Mouse (Mus musculus) brown adipose tissue, adult 24 weeks (tissue): ENCODE data around the gene 9230102O04Rik. TPM values are rescaled to one million over a fixed set of nuclear protein-coding genes. Genes with fewer than 3 reads are reported as not detected.

Experiments used
- H3K27ac ChIP-seq: fragments of 200-500 bp; replicated peaks from 2 replicates; pipeline ENCODE4 v1.5.1; 2012; ENCODE audit warnings: low read depth, mild to moderate bottlenecking, low read length
- H3K4me1 ChIP-seq: fragments of 200-500 bp; 2 replicates; pipeline ENCODE4 v1.6.1; 2012; ENCODE audit warnings: low read length, mixed read lengths; ENCODE audit not compliant: control insufficient read depth, insufficient read depth, insufficient read length
- H3K4me3 ChIP-seq: fragments of 200-500 bp; 2 replicates; pipeline ENCODE4 v1.5.1; 2012; ENCODE audit warnings: low read depth, mild to moderate bottlenecking, low read length, moderate library complexity; ENCODE audit not compliant: insufficient read depth
- polyA plus RNA-seq: library from polyadenylated mRNA; stranded (reverse); fragments of >200 nt; gene quantifications from 2 replicates; pipeline ENCODE4 v1.2.4, GENCODE M21; 2012; ENCODE audit not compliant: missing spikeins, insufficient read depth, insufficient read length

The 9230102O04Rik gene
- polyA plus RNA-seq, 1 experiment = not detected

GRCm38 (mm10) chr2:9867092-9867825 lies 22.1 kb downstream of the 9230102O04Rik start:
- Histone ChIP-seq H3K4me1 (no peaks in the 10 kb centered on the region), H3K27ac (no peak overlapping the region), H3K4me3 (no peak overlapping the region)

GRCm38 (mm10) chr2:9860698-9861097 lies 28.6 kb downstream of the 9230102O04Rik start:
- H3K27ac ChIP-seq = no peak overlapping the region
- H3K4me3 ChIP-seq = no peak overlapping the region

GRCm38 (mm10) chr2:9855861-9856260 lies 33.5 kb downstream of the 9230102O04Rik start:
- Histone ChIP-seq H3K4me3 (no peak overlapping the region), H3K4me1 (no peaks in the 10 kb centered on the region), H3K27ac (no peak overlapping the region)

More at GRCm38 (mm10) chr2:9860698-9861097, 28.6 kb downstream of the 9230102O04Rik start:
- no peaks in the 10 kb centered on the region for H3K4me1 ChIP-seq

DNA sequence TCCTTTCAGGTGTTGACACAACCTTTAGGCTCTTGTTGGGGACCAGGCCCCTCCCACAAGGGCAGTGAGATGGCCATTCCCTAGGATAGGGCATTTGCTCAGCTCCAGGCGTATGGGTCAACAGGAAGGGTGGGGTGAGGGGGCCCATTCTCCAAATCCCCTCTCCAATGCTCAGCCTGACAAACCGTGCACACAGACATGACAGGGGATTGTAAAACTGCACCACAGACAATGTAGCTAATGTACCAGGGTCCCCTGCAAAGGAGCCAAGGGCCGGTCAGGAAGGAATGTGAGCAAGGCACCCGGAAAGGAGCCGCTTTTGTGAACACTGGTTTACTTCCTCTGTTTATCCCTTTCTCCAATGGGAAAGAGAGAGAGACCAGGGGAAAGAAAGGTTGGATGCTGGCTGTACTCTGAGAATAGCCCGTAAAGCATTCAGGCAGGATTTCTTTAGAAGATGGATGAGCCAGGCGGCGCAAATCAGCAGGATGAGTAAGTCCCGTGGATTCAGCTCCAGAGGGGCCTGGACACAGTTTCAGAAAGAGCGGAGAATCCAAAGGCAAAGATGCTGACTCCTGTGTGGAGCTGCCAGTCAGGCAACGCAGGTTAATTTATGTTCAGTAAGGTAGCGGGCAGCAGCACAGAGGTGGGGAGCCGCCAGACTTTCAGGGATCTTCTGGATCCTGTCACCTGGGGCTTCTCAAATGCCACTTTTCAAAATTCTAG lies 36.3 kb downstream of the 9230102O04Rik start:
- Histone ChIP-seq H3K4me1 (no peaks in the 10 kb centered on the region), H3K4me3 (no peak overlapping the region), H3K27ac (no peak overlapping the region)

DNA sequence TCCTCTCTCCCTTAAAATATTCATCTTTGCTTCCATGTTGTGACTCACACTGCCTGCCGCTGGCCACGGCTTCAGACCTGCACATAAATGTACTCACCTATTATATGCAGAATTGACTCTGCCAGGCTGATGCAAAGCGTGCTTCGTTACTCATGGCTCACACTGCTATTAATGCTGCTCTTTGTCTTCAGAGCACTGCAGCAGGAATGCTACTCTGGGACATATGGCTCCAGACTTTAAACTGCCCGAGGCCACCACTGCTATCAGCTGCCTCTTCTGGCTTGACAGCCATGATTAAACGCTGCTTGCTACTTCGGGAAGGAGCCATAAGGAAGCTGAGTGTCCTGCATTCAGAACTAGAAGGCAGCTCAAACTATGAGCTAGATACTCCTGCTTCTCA lies 54.1 kb downstream of the 9230102O04Rik start:
- Histone ChIP-seq H3K4me3 (no peak overlapping the region), H3K4me1 (no peaks in the 10 kb centered on the region), H3K27ac (no peak overlapping the region)

DNA sequence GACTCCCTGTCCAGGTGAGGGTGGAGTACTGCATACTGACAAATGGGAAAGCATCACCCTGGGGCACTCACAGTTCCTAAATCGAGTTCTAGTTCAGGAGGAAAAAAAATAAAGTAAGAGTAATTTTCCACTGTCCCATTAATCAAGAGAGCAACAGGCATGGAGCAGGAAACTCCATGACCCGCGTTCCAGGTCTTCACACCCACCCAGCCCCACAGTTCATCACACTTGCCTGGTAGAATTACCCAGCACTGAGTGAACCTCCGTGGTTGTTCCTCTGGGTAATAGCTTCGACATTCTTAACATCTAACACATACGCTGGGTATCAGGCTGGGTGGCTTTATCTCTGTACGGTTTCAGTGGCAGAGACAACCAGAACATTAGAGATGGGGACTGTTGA lies 55.6 kb downstream of the 9230102O04Rik start:
- Histone ChIP-seq H3K4me3 (no peak overlapping the region), H3K27ac (no peak overlapping the region), H3K4me1 (no peaks in the 10 kb centered on the region)

Other genes with a start within 250 kb of the 9230102O04Rik start
- not detected in 2 replicates for gene 4930412O13Rik, start 8.3 kb downstream of the 9230102O04Rik start, polyA plus RNA-seq
- gene Gata3, start 494 bp upstream of the 9230102O04Rik start, polyA plus RNA-seq = not detected in 2 replicates
- 6.9 and 7.3 TPM in 2 replicates for gene Taf3, start 159.1 kb upstream of the 9230102O04Rik start, polyA plus RNA-seq
- 1,471 and 1,656 TPM in 2 replicates for gene Atp5c1, start 191.0 kb upstream of the 9230102O04Rik start, polyA plus RNA-seq
- 18.4 and 23.4 TPM in 2 replicates for gene Kin, start 191.1 kb upstream of the 9230102O04Rik start, polyA plus RNA-seq
- gene Itih2, start 241.9 kb upstream of the 9230102O04Rik start, polyA plus RNA-seq = 0.44 and 0.58 TPM in 2 replicates